Mouse (Mus musculus): ENCODE measurements around the gene Gpr165.

The Gpr165 gene

DNA sequence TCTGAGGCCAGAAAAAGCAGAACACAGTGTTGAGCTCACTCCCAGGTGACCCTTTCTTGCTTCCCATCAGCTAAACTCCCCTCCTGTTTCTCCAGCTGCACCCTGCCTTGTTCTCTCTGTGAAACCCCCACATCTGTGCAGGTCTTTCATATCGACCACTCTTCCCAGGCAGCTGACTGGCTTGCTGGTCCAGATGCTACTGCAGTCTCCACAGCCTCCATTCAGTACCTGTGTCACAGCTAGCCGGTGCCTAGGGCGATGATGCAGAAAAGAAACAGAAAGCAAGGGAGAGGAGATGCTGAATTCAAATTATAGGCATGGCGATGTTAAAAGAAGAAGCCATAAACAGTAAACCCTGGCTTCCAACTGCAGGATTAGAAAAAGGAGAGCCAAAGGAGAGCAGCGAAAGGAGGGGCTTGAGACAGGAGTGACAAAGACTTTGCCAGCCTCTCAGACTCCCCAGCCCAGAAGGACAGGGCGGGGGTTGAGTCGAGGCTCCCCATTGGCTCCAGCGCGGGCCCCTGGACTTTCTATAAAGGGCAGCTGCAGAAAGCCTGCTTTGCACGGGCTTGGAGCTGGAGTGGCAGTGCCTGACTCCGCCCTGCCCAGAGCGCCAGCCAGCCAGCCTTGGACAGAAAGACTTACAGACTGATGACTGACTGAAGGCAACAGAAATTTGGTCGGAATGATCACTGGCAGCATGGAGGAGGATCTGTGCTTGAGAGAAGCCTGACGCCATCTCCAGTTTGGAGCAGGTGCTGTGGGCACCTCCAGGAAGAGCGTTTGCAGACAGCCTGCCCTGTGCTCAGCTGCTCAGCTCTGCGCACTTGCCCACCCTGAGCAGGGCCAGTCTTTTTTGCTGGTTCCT is at the start of gene Gpr165:
Gene Gpr165, plus strand, starts transcription at position 535 of the 868 bp plus-strand sequence.
- DNase-seq (ENCODE audit: low spot score), result no peak

DNA sequence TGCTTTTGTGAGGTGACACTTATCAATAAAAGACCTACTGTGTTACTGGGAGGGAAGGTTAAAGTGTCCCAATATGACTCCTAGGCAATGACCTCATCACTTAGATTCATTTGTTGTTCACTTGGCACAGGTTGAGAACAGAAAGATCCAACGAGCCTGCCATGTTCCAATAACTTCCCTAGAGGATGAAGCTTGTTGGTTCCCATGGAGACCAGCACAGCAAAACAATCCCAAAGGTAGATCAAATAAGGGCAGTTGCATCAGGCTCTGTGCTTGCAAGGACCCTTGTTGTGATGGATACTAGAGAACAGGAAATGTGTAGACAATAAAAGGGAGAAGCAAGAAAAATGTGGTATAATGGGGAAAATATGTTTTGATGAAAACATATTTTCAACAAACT is 38.4 kb upstream of the Gpr165 start:
- DNase-seq (ENCODE audit: low spot score), result no peak
